Mouse (Mus musculus): ENCODE measurements around the gene Gramd1c. TPM values are rescaled to one million over a fixed set of nuclear protein-coding genes. Genes with fewer than 3 reads are reported as not detected.

Gramd1c gene
- total RNA-seq, 4 experiments from 2014 or later, result 3.6 to 8.0 (median 5.4) TPM

DNA sequence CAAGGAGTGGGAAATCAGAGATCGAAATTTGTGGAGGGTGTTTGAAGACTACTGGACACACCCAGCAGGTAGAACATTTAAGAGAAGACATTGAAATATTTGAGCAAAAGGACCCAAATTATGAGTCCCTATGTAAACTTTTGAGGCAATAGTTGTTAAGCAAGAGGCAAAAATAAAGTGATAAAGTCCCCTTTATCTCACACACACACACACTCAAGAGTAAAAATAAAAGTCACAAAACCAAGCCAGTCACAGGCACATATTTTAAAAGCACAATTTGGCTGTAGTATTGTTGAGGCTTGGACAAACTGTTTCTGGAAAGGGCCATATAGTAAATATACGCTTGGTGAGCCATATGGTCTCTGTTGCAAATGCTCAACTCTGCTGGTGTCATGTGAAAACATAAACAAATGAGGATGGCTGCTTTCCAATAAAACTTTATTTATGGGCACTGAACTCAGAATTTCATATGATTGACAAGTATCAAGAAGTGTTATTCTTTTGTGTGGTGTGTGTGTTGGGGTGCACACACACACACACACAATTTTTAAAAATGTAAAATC, 44.1 kb downstream of the Gramd1c start:
- no peak for DNase-seq (ENCODE audit: low spot score in 2 of 2)

DNA sequence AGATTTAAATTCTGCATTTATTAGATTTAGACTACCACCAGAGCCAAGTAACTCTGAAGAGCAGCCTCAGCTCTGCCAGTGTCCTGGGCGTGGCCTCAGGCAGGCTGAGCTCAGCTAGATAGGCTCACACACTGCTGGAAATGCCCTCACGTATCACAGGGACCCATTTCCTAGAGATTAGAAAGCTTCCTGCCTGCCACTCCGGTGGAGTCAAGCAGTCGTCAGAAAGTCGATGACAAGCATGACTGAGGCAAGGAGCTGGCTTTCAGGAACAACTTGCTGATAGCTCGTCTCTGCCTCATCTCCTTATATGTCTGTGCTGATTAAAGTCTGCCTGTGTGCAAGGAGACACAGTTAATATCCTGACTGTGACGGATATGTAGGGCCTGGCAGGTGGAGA, 44.8 kb downstream of the Gramd1c start:
- DNase-seq (ENCODE audit: low spot score in 2 of 2), result no peak

DNA sequence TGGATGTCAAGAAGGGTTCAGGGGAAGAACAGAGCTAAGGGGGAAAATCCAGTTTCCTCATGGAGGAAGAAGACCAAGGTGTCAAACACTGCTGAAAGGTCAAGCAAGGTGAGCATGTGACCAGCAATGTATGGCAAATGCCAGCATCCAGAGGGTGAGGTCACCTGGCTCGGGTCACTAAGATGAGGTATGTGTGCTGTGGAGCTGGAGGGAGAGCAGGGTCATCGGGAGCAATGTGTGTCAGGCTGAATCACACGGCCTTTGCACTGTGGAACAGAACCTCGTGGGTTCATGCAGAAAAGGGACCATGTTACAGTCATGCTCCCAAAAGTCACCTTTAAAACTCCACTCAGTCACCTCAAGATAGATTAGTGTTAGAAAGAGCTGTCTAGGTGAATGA, 45.4 kb downstream of the Gramd1c start:
- DNase-seq (ENCODE audit: low spot score in 2 of 2), result no peak

DNA sequence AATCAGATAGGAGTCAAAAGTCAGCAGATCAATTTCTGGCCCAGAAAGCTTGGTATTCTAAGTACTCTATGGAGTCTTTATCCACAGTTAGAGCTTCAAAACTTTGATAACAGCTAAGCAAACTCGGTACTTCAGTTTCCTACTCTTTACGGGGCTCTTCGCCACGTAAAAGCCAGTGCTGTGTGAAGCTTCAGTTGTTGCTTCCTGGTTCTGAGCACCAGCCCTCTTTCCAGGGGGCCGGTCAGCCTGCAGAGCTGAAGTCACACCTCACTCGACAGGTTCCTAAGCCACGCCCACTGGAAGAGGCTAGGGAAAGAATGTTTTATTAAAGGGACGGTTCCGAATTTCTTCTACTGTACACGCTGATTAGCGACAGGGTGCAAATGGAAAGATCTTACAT, 47.0 kb downstream of the Gramd1c start:
- DNase-seq (ENCODE audit: low spot score in 2 of 2), result no peak

DNA sequence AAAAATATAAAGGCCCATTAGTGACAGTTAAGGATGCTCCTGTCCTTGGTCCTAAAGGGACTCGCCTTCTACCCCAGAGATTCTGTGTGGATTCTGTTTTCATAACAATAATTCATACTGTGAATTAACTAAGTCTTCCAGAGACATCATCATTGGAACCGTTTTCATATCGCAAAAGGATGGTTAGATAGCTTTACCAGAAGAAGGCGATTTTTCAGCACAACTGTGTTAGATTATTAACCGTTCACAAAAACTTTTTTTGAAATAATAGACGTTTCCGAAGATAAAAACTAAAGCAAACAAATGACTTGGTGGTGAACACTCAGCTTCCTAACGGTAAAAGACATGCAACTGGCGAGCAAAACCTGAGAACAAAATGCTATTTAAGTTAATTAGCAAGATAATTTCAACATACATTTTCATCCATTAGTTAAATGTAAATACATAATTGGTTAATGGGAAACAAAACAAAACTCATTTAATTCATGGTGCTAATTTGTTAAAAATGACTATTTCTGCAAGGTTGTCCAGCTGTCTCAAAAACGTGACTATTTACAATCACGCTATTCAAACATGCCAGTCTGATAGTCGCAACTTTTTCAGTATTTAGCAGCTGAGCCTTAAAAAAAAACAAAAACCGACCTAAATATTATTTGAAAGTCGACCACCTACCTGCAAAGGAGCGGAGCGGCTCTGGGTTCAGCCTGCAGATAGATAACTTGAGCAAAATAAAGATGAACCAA, 47.6 kb downstream of the Gramd1c start:
- no peak for DNase-seq (ENCODE audit: low spot score in 2 of 2)

DNA sequence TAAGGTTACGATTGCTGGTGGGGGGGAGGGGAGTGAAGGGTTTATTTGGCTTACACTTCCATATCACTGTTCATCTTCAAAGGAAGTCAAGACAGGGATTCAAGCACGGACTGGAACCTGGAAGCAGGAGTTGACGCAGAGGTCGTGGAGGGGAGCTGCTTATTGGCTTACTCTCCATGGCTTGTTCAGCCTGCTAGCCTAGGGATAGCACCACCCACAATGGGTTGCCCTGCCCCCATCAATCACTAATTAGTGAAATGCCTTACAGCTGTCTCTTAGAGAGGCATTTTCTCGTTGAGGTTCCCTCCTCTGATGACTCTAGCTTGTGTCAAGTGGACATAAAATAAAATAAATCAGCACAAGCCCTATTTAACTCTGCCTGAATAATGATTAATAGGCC, 52.1 kb downstream of the Gramd1c start:
- DNase-seq (ENCODE audit: low spot score in 2 of 2), result no peak

DNA sequence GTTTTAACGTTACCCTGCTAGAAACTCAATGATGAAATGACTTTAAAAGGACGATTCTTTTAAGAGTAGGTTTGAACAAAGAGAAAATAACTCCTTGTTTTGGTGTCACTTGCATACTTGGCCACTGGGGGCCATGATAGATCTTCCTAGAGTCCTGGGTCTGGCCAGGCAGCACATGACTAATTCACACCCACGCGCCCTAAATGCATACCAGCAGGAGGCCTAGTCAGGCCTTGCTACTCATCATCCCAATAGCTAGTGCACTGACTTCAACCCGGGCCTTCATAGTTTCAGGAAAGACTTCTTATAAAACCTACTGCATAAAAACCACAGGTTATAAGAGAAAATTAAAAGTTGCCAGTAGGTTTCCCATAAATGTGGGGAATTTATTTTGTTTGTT, 61.1 kb downstream of the Gramd1c start:
- no peak for DNase-seq (ENCODE audit: low spot score in 2 of 2)

DNA sequence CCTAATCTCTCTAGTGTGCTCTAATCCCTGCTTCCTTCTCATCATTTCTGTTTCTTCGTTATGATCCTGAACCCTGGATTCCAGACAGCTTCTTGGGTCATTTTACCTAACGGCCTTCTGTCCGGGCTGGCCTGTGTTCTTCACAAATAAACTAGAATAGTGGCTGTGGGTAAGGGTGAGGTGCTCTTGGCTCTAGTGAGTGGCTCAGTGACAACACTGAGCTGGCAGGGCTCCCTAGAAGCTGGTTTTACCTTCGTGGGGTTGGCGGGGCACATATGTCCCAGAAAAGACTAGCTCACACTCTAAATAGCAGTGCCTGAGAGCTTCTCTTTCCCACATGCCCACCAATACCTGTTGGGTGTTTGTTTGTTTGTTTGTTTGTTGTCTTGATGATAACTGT, 63.6 kb downstream of the Gramd1c start:
- DNase-seq (ENCODE audit: low spot score in 2 of 2), result no peak

DNA sequence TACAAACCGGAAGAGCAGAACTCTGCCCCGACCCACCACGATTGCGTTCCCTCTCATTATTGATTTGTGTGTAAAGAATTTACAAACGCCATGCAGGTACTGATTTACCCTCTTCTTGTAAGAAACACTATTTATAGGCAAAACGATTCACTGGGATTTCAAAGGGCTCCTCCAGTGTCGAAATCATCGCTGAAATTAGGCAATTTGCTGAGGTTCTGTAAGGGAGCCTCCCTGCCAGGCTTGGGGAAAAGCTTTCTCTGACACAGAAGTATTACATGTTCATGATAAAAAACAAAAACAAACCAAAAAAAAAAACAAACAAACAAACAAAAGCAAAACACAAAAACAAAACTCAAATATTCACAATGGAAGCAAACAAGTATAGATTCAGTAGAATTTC, 64.0 kb downstream of the Gramd1c start:
- DNase-seq (ENCODE audit: low spot score in 2 of 2), result no peak

DNA sequence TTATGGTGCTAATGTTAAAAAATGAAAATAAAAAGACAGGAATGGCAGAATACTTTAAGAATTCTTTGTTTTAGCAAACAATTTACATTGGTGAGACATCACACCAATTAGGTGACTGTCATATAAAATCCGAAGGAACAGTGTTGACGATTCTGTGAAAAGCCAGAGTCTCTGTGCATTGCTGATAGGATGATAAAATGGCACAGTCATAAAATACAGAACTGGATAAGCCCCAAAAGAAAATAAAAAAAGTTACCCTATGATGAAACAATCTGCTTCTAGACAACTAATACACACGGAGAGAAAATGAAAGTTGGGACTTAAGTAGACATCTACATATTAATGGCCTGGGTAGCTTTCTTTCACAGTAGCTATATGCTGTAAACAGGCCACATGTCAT, 68.5 kb downstream of the Gramd1c start:
- no peak for DNase-seq (ENCODE audit: low spot score in 2 of 2)

DNA sequence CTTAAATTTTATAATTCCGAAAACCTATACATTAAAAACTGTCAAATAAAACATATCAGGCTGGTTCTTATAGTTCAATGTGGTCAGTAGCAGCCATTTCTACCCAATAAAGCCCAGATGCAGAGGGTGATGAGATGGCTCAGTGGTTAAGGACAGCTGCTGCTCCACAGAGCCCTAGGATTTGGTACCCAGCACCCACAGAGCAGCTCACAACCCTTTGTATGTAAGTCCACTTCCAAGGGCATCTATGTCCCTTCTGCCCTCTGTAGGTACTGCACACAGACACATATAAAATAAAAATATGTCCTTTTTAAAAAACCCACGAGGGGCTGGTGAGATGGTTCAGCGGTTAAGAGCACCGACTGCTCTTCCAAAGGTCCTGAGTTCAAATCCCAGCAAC, 76.8 kb downstream of the Gramd1c start:
- no peak for DNase-seq (ENCODE audit: low spot score in 2 of 2)

DNA sequence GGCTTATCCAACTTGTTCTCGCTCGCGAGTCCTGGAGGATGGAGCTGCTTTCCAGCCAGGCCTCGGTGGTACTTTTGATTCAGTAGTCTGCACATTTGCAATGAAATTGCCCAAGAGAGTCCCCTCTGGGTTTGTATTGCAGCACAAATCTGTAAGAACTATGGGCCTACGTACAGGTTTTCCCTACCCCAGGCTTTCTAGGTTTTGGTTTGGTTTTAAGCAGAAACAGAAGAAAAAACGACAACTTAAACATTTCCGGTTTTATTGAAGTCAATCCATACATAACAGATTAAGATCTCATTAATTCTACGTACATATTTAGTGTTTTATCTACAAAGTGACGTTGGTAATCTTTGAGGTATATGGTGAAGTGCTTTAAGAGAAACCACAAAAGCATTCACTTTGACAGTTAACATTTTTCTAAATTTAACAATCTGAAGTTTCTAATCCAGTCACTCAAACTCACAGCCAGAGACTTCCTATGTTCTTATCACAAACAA, 83.0 kb downstream of the Gramd1c start:
- no peak for DNase-seq (ENCODE audit: low spot score in 2 of 2)

DNA sequence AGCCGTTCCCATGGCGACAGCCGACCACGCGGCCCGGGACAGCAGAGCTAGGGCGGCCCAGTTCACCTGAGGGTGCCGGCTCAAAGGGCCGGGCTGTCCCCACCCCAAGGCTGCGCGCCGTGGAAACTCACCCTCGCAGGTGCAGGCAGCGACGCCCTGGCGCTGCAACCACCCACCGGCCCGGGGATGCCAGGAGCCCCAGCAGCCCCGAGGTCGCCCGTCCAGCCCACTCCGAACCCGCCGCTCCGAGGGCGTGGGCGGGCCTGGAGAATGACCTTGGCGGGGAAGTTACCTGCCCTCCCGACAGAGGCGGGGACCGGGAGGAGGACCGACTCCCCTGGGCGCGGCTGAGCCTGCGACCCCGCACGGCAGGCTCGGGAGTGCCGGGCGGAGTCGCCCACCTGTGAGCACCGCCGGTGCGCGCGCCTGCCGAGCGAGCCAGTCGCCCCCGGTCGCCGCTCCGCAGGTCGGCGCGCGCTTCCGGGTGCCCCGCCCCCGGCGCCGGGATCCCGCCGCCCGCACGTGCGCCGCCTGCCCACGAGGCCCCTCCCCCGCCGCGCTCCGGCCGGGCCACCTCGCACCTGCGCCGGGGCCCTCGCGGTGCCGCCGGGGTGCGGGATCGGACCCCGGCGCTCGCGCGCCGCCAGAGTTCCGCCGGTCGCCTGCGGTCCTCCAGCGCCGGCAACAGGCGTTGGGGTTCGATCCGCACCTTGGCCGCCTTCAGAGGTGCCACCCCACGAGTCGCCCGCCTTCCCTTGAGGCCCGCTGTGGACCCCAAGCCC, 83.6 kb downstream of the Gramd1c start, which contains the start of gene Zdhhc23:
TSS of gene Zdhhc23 (minus strand) at position 464 of the 782 bp plus-strand sequence.
- no peak for DNase-seq (ENCODE audit: low spot score in 2 of 2)

DNA sequence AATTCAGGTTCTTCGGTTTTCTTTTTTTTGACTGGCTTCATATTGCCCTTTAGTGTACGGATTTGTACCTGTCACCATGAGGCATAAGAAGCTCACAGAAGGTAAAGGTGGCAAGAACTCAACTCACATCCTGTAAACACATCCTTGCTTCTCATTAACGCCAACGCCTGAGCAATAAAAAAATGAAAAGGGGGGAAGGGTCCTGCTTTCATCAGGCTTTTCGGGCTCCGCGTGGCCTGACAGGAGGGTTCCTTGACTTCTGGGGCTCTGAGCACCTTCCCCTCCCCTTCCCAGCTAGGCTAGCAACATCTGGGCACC, 84.2 kb downstream of the Gramd1c start:
- no peak for DNase-seq (ENCODE audit: low spot score in 2 of 2)

DNA sequence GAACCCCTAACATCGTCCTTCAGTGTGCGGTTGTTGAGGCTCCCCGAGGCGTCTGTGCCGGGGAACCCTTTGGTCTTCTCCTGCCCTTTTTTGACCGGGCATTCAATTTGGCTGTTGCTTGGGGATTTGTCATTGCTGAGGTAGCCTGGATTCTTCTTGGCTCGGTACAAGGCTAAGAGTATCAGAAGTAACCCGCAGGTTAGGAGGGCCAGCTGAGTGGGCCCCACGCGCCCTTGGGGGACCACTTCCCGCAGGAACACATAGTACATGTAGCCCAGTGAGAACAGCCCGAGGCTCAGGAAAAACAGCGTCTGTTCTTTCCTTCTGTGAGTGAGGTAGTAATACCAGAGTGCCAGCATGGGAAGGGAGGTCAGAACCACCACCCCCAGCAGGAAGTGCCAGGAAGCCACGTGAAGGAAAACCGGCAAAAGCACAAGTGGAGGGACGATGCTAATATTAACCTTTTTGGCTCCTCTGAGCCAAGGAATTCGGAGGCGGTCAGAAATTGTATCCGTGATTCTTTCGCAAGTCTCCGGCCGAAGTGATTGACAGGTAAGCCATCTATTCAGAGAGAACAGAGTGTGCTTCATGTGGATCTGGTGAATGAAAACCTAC, 89.4 kb downstream of the Gramd1c start:
- DNase-seq (ENCODE audit: low spot score in 2 of 2), result no peak

DNA sequence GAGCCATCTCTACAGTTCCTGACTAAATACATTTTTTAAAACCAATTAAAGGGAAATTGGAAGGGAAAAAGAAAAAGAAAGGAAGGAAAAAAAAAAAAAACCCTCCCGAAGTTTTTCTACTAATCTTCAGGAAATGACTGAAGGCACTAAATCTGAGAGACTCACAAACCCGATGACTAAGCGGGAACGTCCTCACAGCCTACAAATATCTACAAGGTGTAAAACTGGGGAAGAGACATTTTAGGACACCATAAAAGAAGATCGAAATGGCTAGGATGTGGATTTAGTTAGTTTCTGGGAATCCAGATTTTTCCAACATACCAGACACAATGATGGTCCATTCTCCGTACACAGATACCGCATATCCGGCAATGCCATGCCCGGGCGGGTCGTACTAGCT, 90.0 kb downstream of the Gramd1c start:
- no peak for DNase-seq (ENCODE audit: low spot score in 2 of 2)

DNA sequence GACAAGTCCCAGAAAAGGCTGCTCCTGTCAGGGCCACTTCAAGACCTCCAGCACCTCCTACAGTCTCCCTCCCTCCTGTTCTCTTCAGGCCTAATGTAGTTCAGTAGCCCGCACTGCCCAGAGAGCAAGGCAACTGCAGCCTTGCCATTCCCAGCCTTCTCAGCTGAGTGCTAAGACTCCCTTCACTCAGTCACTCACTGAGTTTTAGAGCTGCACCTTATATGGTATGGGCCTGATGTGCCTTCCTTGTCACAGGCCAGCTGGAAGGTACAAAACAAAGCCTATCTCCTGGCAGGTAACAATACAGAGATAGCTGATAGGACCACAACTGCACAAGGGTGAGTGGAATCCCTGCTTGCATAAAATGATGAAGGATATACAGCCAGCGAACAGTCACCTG, 90.8 kb downstream of the Gramd1c start:
- no peak for DNase-seq (ENCODE audit: low spot score in 2 of 2)

DNA sequence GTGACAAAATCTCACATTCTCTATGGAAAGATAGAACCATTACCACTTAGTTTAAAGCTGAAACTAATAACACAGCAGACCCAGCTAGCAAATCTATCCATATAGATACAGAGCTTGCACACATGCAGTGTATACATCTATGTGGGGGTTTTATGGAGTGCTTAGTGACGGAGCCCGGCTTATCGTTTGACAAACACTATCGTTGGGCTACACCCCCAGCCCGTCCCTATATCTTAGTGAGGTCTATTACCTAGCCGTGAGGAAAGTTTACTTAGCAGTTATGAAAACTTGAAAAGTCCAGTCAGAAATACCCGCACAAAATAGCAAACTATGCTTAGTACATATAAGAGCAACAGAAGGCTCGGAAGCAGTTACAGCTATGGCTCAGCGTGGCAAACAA, 91.4 kb downstream of the Gramd1c start:
- no peak for DNase-seq (ENCODE audit: low spot score in 2 of 2)

DNA sequence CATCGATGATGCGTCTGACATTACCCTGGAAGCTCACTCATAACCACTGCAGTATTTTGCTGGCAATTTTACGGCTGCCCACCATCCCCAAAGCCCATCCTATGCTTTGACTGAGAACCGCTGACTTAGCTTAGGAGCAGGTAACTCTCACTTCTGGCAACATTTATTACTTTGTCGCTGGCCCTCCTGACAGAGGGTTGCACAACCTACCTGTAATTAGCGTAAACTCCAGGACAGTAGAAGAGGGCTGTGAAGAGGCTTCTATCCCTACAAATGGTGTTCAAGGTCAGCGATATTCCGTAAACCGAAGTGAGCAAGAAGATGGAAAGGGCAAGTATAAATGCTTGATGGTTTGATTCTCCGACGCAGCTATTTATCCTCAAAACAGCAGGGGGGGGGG, 92.0 kb downstream of the Gramd1c start:
- no peak for DNase-seq (ENCODE audit: low spot score in 2 of 2)

DNA sequence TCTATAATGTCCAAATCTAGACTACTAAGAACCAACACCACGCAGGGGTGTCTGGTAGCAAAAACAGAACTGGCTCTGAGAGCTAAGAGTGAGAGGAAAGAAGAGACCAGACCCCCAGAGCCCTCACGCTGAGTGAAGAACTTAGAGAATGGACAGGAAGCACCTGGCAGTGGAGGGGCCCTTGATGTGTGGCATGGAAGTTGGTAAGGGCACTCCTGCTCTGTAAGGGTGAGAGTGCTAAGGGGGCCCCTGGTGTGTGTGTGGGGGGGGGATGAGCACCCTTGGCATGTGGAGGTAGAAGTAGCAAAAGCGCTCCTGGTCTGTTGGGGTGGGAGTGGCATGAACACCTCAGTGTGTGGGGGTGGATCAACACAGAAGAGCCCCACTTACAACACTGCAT, 92.7 kb downstream of the Gramd1c start:
- no peak for DNase-seq (ENCODE audit: low spot score in 2 of 2)

DNA sequence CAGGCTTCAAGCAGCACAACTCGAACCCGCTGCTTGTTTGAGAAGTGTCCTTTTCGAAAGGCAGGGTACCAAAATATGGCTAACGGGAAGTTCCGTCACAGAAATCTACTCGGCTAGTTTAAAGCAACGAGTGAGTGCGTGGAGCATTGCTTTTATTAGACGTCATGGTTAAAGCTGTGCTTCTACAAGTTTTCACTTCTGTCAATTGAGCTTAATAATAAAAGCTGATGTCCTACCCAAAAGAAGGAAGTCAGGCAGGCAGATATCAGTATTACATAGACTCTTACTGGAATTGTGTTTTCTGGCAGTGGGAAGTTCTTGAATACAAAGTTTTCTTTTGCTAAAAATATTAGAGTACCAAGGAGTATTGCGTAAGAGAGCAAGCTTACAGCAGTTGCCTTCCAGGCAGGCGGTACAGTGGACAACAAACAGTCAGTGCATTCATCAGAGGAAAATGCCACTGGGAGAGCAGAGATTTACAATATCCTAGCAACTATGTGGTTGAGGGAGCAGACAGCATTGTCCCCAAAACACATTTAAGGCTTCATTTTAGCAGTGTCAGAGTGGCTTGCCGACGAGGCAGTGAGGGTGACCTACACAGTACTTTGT, 97.3 kb downstream of the Gramd1c start:
- DNase-seq (ENCODE audit: low spot score in 2 of 2), result no peak

DNA sequence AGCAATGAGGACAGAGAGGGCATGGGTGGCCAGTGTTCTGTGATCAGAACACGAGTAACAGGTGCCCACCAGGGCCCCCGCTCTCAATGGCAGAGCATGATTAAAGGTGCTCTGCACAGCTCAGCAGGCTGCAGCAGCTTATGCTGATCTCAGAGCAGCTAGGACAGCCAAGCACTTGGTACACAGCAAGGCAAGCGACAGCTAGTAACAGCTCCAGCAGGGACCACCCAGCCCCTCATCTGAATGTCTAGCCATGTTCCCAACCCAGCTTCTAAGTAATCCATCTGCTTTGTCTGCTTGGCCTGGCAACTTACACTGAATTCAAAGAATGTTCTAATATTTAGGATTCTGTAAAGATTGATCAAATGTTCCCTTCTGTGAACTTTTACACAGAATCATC, 99.4 kb downstream of the Gramd1c start:
- DNase-seq (ENCODE audit: low spot score in 2 of 2), result no peak
